ENCODE assay signal across 10 mouse cellular contexts in genomic region chr7:116156072-116156893, GRCm38 (mm10).
DNase-seq lines count a peak whose midpoint lies in the region; ATAC-seq lines count a peak whose summit lies in the region.
"Had no signal": no experiment of that assay in that cellular context is flagged by ENCODE, and none has a peak within 500 bp of the region (broad histone marks: within the 10 kb centered on the region; RNA-seq: fewer than 3 reads in every experiment).

No protein-coding gene starts in this region.

- peak; percentile 46 to 59 for DNase-seq in adrenal gland, adult (ENCODE audit: inconsistent age in 2 of 2, low spot score in 1 of 2)
- DNase-seq in adrenal gland, adult 8-10 months: no peak
- DNase-seq in kidney, postnatal 36 days: no peak
- DNase-seq in R1 (ENCODE audit: low read depth, low spot score): peak; percentile 68
- peak; percentile 38 for DNase-seq in limb, embryonic 10.5 days (ENCODE audit: low spot score)
- no peak for DNase-seq in kidney, adult 18-20 months
- DNase-seq in thymus, postnatal 10 days (ENCODE audit: low spot score in 2 of 2): no peak
- DNase-seq: right cerebral cortex, postnatal 4 days had no signal

- no peaks in the 10 kb centered on the region for H3K27me3 ChIP-seq in kidney, embryonic 14.5 days (ENCODE audit: control insufficient read depth, insufficient read depth, low read length)
- 0 out of 2 replicates have a peak, but pooled peaks cover 7% of the 10 kb centered on the region for H3K27me3 ChIP-seq in limb, embryonic 10.5 days (ENCODE audit: low read depth, poor library complexity, severe bottlenecking)
- H3K27me3 ChIP-seq: hindbrain, embryonic 13.5 days had no signal

- H3K4me1 ChIP-seq in kidney, embryonic 14.5 days (ENCODE audit: control insufficient read depth, insufficient read depth, low read length): no peaks in the 10 kb centered on the region
- H3K4me1 ChIP-seq in limb, embryonic 10.5 days: peaks cover 6% of the 10 kb centered on the region
- H3K4me1 ChIP-seq: hindbrain, embryonic 13.5 days had no signal

- no peak overlapping the region for H3K4me3 ChIP-seq in kidney, embryonic 14.5 days (ENCODE audit: low read length)
- H3K4me3 ChIP-seq in limb, embryonic 10.5 days: no peak overlapping the region
- H3K4me3 ChIP-seq: hindbrain, embryonic 13.5 days had no signal

- 0 out of 2 replicates have a peak, but pooled peaks have one; percentile 21 for ATAC-seq in kidney, embryonic 14.5 days (ENCODE audit: low FRiP score, low TSS enrichment)

- no peaks in the 10 kb centered on the region for H3K9me3 ChIP-seq in kidney, embryonic 14.5 days (ENCODE audit: control insufficient read depth, low read length)
- H3K9me3 ChIP-seq in limb, embryonic 10.5 days (replicated peaks): no peaks in the 10 kb centered on the region
- H3K9me3 ChIP-seq: hindbrain, embryonic 13.5 days had no signal

- WGBS in kidney, embryonic 14.5 days: 64% methylated on average over 17 of the region's 17 CpGs
- WGBS in limb, embryonic 10.5 days: 61% methylated on average over 17 of the region's 17 CpGs

- no peak overlapping the region for H3K27ac ChIP-seq in kidney, embryonic 14.5 days (ENCODE audit: low read depth, low read length)
- peak overlapping the region; percentile 37; the same call in 1 of the 2 replicates for H3K27ac ChIP-seq in limb, embryonic 10.5 days
- H3K27ac ChIP-seq: hindbrain, embryonic 13.5 days had no signal

- no peak overlapping the region for H3K9ac ChIP-seq in kidney, embryonic 14.5 days (ENCODE audit: low read depth, low read length)
- H3K9ac ChIP-seq: hindbrain, embryonic 13.5 days had no signal

- no peak overlapping the region for H3K4me2 ChIP-seq in kidney, embryonic 14.5 days (replicated peaks; ENCODE audit: low read depth, low read length)
- H3K4me2 ChIP-seq: hindbrain, embryonic 13.5 days had no signal

- no peaks in the 10 kb centered on the region; the same call in 1 of the 2 replicates for H3K36me3 ChIP-seq in kidney, embryonic 14.5 days (ENCODE audit: control insufficient read depth, insufficient read depth, low read length)
- no peaks in the 10 kb centered on the region for H3K36me3 ChIP-seq in limb, embryonic 10.5 days

Comparison
In these comparisons a context has a peak if more than half of its experiments do, and no peak if none do; other contexts are left out.
1. DNase-seq: peak in adrenal gland, adult (2 of 2), R1 (single experiment) and limb, embryonic 10.5 days (single experiment); none in adrenal gland, adult 8-10 months (single experiment), kidney, postnatal 36 days (0 of 2), kidney, adult 18-20 months (single experiment) and thymus, postnatal 10 days (0 of 2).